Mouse (Mus musculus): Measurements from ENCODE around the gene 2010111I01Rik.

DNA sequence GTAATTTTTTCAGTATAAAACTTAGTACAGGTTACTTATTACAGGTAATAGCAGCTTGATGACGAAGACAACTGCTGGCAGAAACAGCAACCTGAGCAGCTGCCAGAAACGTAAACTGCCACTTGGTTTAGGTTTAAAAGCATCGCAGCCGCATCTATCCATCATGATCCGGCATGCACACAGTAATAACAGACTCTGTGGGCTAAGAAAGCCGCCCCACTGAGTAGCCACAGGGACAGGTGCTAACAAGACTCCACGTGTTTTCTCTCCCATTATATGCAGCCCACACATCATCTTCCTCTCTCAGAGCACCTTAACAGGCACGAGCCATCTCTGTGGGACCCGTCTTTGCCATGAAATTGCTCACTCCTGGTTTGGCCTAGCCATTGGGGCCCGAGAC is 191.6 kb downstream of the 2010111I01Rik start:
- no peak for TF ChIP-seq EP300 (IDR thresholded peaks at IDR 0.05; ENCODE audit: insufficient read depth, low read depth, low read length)
- no peak for TF ChIP-seq POLR2A (IDR thresholded peaks at IDR 0.05; ENCODE audit: insufficient read depth, low read length)
- no peak for TF ChIP-seq CTCF (IDR thresholded peaks at IDR 0.05; ENCODE audit: low read depth, low read length)
